Comparison of ENCODE assay signal across 12 mouse cellular contexts in genomic region chr7:97735886-97736420, GRCm38 (mm10). TPM values are rescaled to one million over a fixed set of nuclear protein-coding genes. Genes with fewer than 3 reads are reported as not detected.
DNase-seq lines count a peak whose midpoint lies in the region; ATAC-seq and TF ChIP-seq lines count a peak whose summit lies in the region.
"Had no signal": no experiment of that assay in that cellular context is flagged by ENCODE, and none has a peak within 500 bp of the region (broad histone marks: within the 10 kb centered on the region; RNA-seq: fewer than 3 reads in every experiment).

No protein-coding gene starts in this region.

- H3K27ac ChIP-seq in cortical plate, adult 2 months (ENCODE audit: insufficient read depth, low read length), result no peak overlapping the region
- H3K27ac ChIP-seq in kidney, embryonic 16.5 days (ENCODE audit: low read length), result 0 out of 2 replicates have a peak overlapping the region, but pooled peaks have one; percentile 17
- no peak overlapping the region for H3K27ac ChIP-seq in lung, postnatal 0 days (ENCODE audit: low read length)
- H3K27ac ChIP-seq in midbrain, embryonic 10.5 days (replicated peaks), result no peak overlapping the region
- no peak overlapping the region for H3K27ac ChIP-seq in midbrain, embryonic 11.5 days (ENCODE audit: low read depth, low read length)
- H3K27ac ChIP-seq: embryonic facial prominence, embryonic 13.5 days; macrophage had no signal

- H3K9me3 ChIP-seq in kidney, embryonic 16.5 days (ENCODE audit: low read length), result no peaks in the 10 kb centered on the region
- H3K9me3 ChIP-seq in lung, postnatal 0 days (ENCODE audit: low read length), result no peaks in the 10 kb centered on the region
- no peaks in the 10 kb centered on the region for H3K9me3 ChIP-seq in midbrain, embryonic 10.5 days (replicated peaks)
- H3K9me3 ChIP-seq in midbrain, embryonic 11.5 days (ENCODE audit: control insufficient read depth, low read length), result no peaks in the 10 kb centered on the region
- H3K9me3 ChIP-seq: embryonic facial prominence, embryonic 13.5 days had no signal

- no peak for TF ChIP-seq POLR2A in cortical plate, adult 2 months (IDR thresholded peaks at IDR 0.05; ENCODE audit: extremely low read depth, insufficient read depth, low read length)

- no peak for TF ChIP-seq CTCF in cortical plate, adult 2 months (IDR thresholded peaks at IDR 0.05; ENCODE audit: extremely low read depth, insufficient read depth, low read length)
- TF ChIP-seq CTCF in lung, postnatal 0 days (IDR thresholded peaks at IDR 0.05), result no peak

- H3K9ac ChIP-seq in kidney, embryonic 16.5 days (replicated peaks; ENCODE audit: low read length), result peak overlapping the region; percentile 41; the same call in 1 of the 2 replicates
- H3K9ac ChIP-seq in lung, postnatal 0 days (replicated peaks; ENCODE audit: low read depth), result no peak overlapping the region
- H3K9ac ChIP-seq in midbrain, embryonic 11.5 days (ENCODE audit: low read length), result no peak overlapping the region
- H3K9ac ChIP-seq: embryonic facial prominence, embryonic 13.5 days had no signal

- H3K4me3 ChIP-seq in cortical plate, adult 2 months (ENCODE audit: insufficient read depth, low read length), result peak overlapping the region; percentile 95; the same call in 1 of the 2 replicates
- H3K4me3 ChIP-seq in kidney, embryonic 16.5 days (ENCODE audit: low read length), result peak overlapping the region; percentile 9; the same call in 1 of the 2 replicates
- H3K4me3 ChIP-seq in lung, postnatal 0 days (ENCODE audit: low read depth, low read length), result no peak overlapping the region
- no peak overlapping the region for H3K4me3 ChIP-seq in midbrain, embryonic 10.5 days
- no peak overlapping the region for H3K4me3 ChIP-seq in midbrain, embryonic 11.5 days (ENCODE audit: low read depth, low read length)
- H3K4me3 ChIP-seq: embryonic facial prominence, embryonic 13.5 days had no signal

- no peaks in the 10 kb centered on the region for H3K36me3 ChIP-seq in kidney, embryonic 16.5 days (ENCODE audit: insufficient read depth, low read length)
- H3K36me3 ChIP-seq in lung, postnatal 0 days (ENCODE audit: insufficient read depth, low read length), result no peaks in the 10 kb centered on the region
- no peaks in the 10 kb centered on the region for H3K36me3 ChIP-seq in midbrain, embryonic 10.5 days
- no peaks in the 10 kb centered on the region for H3K36me3 ChIP-seq in midbrain, embryonic 11.5 days (ENCODE audit: control insufficient read depth, insufficient read depth, low read length)
- H3K36me3 ChIP-seq: embryonic facial prominence, embryonic 13.5 days had no signal

- no peaks in the 10 kb centered on the region; the same call in 1 of the 2 replicates for H3K27me3 ChIP-seq in kidney, embryonic 16.5 days (ENCODE audit: insufficient read depth, low read length)
- H3K27me3 ChIP-seq in lung, postnatal 0 days (replicated peaks; ENCODE audit: insufficient read depth, low read length), result no peaks in the 10 kb centered on the region
- H3K27me3 ChIP-seq in midbrain, embryonic 10.5 days (ENCODE audit: low read depth, poor library complexity, severe bottlenecking), result peaks cover 20% of the 10 kb centered on the region
- peaks cover 5% of the 10 kb centered on the region; the same call in 1 of the 2 replicates for H3K27me3 ChIP-seq in midbrain, embryonic 11.5 days (ENCODE audit: control insufficient read depth, insufficient read depth, low read length)

- ATAC-seq in kidney, embryonic 16.5 days (ENCODE audit: low FRiP score, low TSS enrichment), result no peak
- no peak for ATAC-seq in lung, postnatal 0 days
- ATAC-seq in midbrain, embryonic 11.5 days (ENCODE audit: low FRiP score), result no peak

- H3K4me1 ChIP-seq in cortical plate, adult 2 months (ENCODE audit: control insufficient read depth, insufficient read depth, low read length), result peaks cover 1% of the 10 kb centered on the region; the same call in 1 of the 2 replicates
- H3K4me1 ChIP-seq in kidney, embryonic 16.5 days (ENCODE audit: insufficient read depth, low read length), result peaks cover 16% of the 10 kb centered on the region; the same call in 1 of the 2 replicates
- H3K4me1 ChIP-seq in lung, postnatal 0 days (ENCODE audit: insufficient read depth, low read depth, low read length), result peaks cover 10% of the 10 kb centered on the region; the same call in 1 of the 2 replicates
- H3K4me1 ChIP-seq in midbrain, embryonic 10.5 days, result peaks cover 61% of the 10 kb centered on the region
- peaks cover 8% of the 10 kb centered on the region; the same call in 1 of the 2 replicates for H3K4me1 ChIP-seq in midbrain, embryonic 11.5 days (ENCODE audit: control insufficient read depth, insufficient read depth, low read length)

- 32% methylated on average over 4 of the region's 4 CpGs for WGBS in kidney, embryonic 16.5 days
- 41% methylated on average over 4 of the region's 4 CpGs for WGBS in lung, postnatal 0 days
- 33% methylated on average over 4 of the region's 4 CpGs for WGBS in midbrain, embryonic 10.5 days
- 34% methylated on average over 4 of the region's 4 CpGs for WGBS in midbrain, embryonic 11.5 days

- 0 out of 2 replicates have a peak, but pooled peaks have one; percentile 24 for TF ChIP-seq EP300 in lung, postnatal 0 days (IDR thresholded peaks at IDR 0.05)

- H3K4me2 ChIP-seq in kidney, embryonic 16.5 days (replicated peaks; ENCODE audit: low read depth, low read length), result peak overlapping the region; percentile 37
- H3K4me2 ChIP-seq in lung, postnatal 0 days (replicated peaks; ENCODE audit: low read depth, low read length), result no peak overlapping the region
- no peak overlapping the region for H3K4me2 ChIP-seq in midbrain, embryonic 11.5 days

- peak; percentile 40 for DNase-seq in kidney, adult 18-20 months
- no peak for DNase-seq in kidney, postnatal 10 days
- DNase-seq in lung, postnatal 0 days (ENCODE audit: low spot score), result peak; percentile 40
- no peak for DNase-seq in ovary, postnatal 14 days (ENCODE audit: low spot score)
- DNase-seq in midbrain, embryonic 10.5 days (ENCODE audit: low spot score), result no peak
- DNase-seq in midbrain, embryonic 11.5 days (ENCODE audit: low spot score, missing footprints), result no peak
- DNase-seq: cerebellum, adult 18-20 months; heart, postnatal 10 days had no signal

RNA-seq across cellular contexts. Expression of gene Aqp11, which starts 2.1 kb away (rescaled TPM):
- 25.9 and 29.0 TPM in 2 replicates for polyA plus RNA-seq in cortical plate, adult 2 months (2012; rRNA removed)
- polyA plus RNA-seq in kidney, embryonic 16.5 days (2015; fragmentation: Nextera tagmentation; extraction: Ambion mirVana), result 25.6 and 29.4 TPM in 2 replicates
- polyA plus RNA-seq in lung, postnatal 0 days (2015; fragmentation: Nextera tagmentation; extraction: Ambion mirVana), result 4.2 TPM in 2 replicates
- polyA plus RNA-seq in midbrain, embryonic 10.5 days (2016; fragmentation: Nextera tagmentation; extraction: Ambion mirVana), result 5.3 and 5.7 TPM in 2 replicates
- 4.1 and 5.7 TPM in 2 replicates for polyA plus RNA-seq in midbrain, embryonic 11.5 days (2014; fragmentation: Nextera tagmentation; extraction: Ambion mirVana)

RNA-seq across cellular contexts. Expression of gene Clns1a, which starts 39.5 kb away (rescaled TPM):
- polyA plus RNA-seq in cortical plate, adult 2 months (2012; rRNA removed), result 86.9 and 90.4 TPM in 2 replicates
- polyA plus RNA-seq in kidney, embryonic 16.5 days (2015; fragmentation: Nextera tagmentation; extraction: Ambion mirVana), result 199 and 205 TPM in 2 replicates
- 72.0 and 73.3 TPM in 2 replicates for polyA plus RNA-seq in lung, postnatal 0 days (2015; fragmentation: Nextera tagmentation; extraction: Ambion mirVana)
- polyA plus RNA-seq in midbrain, embryonic 10.5 days (2016; fragmentation: Nextera tagmentation; extraction: Ambion mirVana), result 262 and 299 TPM in 2 replicates
- 250 and 260 TPM in 2 replicates for polyA plus RNA-seq in midbrain, embryonic 11.5 days (2014; fragmentation: Nextera tagmentation; extraction: Ambion mirVana)

RNA-seq across cellular contexts. Expression of gene Pak1, which starts 52.4 kb away (rescaled TPM):
- polyA plus RNA-seq in cortical plate, adult 2 months (2012; rRNA removed), result 391 and 412 TPM in 2 replicates
- polyA plus RNA-seq in kidney, embryonic 16.5 days (2015; fragmentation: Nextera tagmentation; extraction: Ambion mirVana), result 17.9 and 18.1 TPM in 2 replicates
- polyA plus RNA-seq in lung, postnatal 0 days (2015; fragmentation: Nextera tagmentation; extraction: Ambion mirVana), result 6.7 and 6.9 TPM in 2 replicates
- 70.4 and 90.6 TPM in 2 replicates for polyA plus RNA-seq in midbrain, embryonic 10.5 days (2016; fragmentation: Nextera tagmentation; extraction: Ambion mirVana)
- polyA plus RNA-seq in midbrain, embryonic 11.5 days (2014; fragmentation: Nextera tagmentation; extraction: Ambion mirVana), result 120 and 125 TPM in 2 replicates

Comparison
In these comparisons a context has a peak if more than half of its experiments do, and no peak if none do; other contexts are left out.
1. DNase-seq: peak in kidney, adult 18-20 months (single experiment) and lung, postnatal 0 days (single experiment); none in kidney, postnatal 10 days (single experiment), ovary, postnatal 14 days (single experiment), midbrain, embryonic 10.5 days (single experiment) and midbrain, embryonic 11.5 days (single experiment).
2. H3K4me3 ChIP-seq: peak in cortical plate, adult 2 months (single experiment) and kidney, embryonic 16.5 days (single experiment); none in lung, postnatal 0 days (single experiment), midbrain, embryonic 10.5 days (single experiment) and midbrain, embryonic 11.5 days (single experiment).